Mouse (Mus musculus): ENCODE results near the gene Phgdh. TPM values are rescaled to one million over a fixed set of nuclear protein-coding genes. Genes with fewer than 3 reads are reported as not detected.

Gene Phgdh
- polyA plus RNA-seq, 1 experiment from 2014 or later: 168 TPM

DNA sequence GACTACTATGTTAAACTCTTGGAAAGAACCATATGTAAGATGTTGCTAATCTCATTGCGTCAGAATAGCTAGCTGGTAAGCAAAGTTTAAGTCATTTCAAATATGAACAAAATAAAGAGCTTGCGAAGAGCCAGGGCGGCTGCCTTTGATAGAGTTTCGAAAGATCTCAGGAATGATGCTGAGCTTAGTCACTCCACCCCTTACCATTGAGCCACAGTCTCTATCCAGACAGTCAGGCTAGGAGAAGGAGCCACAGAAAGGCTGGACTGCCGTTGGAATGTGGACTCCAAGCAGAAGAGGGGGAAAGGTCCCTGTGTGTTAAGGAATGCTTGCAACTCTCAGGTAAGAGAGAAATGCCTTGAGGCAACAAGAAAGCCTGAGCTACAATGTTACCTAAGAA is 35.2 kb upstream of the Phgdh start:
- no peaks in the 10 kb centered on the region for H3K36me3 ChIP-seq (ENCODE audit: control insufficient read depth, insufficient read depth)
- H3K9ac ChIP-seq (replicated peaks; ENCODE audit: low read depth, low read length): no peak overlapping the region
- H3K4me3 ChIP-seq (replicated peaks; ENCODE audit: low read length): no peak overlapping the region
- 94% methylated on average over 5 of the region's 5 CpGs for WGBS
- H3K27ac ChIP-seq (ENCODE audit: low read length): no peak overlapping the region
- ATAC-seq: no peak
- H3K4me1 ChIP-seq (replicated peaks; ENCODE audit: control insufficient read depth, insufficient read depth, low read length): no peaks in the 10 kb centered on the region
- no peaks in the 10 kb centered on the region for H3K27me3 ChIP-seq (replicated peaks; ENCODE audit: control insufficient read depth, insufficient read depth, low read length)
- no peaks in the 10 kb centered on the region for H3K9me3 ChIP-seq (ENCODE audit: control insufficient read depth, low read length)
- no peak overlapping the region for H3K4me2 ChIP-seq (ENCODE audit: low read length)

DNA sequence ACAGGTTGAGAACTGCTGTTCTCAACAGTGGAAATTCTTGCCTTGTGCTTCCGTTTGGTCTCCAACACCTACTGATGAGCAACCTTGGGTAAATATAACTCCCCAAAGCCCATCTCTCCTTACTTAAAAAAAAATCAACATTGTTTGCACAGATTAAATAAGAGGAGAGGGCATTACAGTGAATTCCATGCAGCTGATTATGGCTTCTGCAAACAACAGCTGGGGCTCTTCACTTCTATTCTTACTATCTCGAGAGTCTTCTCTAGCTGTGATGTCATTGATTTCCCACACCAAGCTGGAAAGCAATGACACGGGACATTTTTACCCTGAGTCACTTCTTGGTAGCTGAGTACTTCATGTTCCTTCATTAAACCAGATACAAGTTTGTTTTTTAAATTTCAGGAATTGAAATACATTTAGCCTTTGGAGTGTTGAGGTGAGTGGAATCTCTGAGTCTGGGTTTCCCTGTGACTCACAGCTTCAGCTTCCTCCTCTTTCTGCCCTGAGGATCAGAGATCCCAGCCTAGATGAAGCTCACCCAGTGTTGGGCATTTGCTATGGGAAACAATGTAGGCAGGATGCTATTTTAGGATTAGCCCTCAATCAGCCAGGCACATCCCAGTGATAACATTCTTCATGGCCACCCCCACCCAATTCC is 34.4 kb upstream of the Phgdh start:
- Histone ChIP-seq H3K9me3 (ENCODE audit: control insufficient read depth, low read length) (no peaks in the 10 kb centered on the region), H3K4me1 (replicated peaks; ENCODE audit: control insufficient read depth, insufficient read depth, low read length) (no peaks in the 10 kb centered on the region), H3K9ac (replicated peaks; ENCODE audit: low read depth, low read length) (no peak overlapping the region), H3K36me3 (ENCODE audit: control insufficient read depth, insufficient read depth) (no peaks in the 10 kb centered on the region), H3K4me3 (replicated peaks; ENCODE audit: low read length) (no peak overlapping the region), H3K27me3 (replicated peaks; ENCODE audit: control insufficient read depth, insufficient read depth, low read length) (no peaks in the 10 kb centered on the region), H3K4me2 (ENCODE audit: low read length) (no peak overlapping the region), H3K27ac (ENCODE audit: low read length) (no peak overlapping the region)
- 82% methylated on average over 3 of the region's 3 CpGs for WGBS
- ATAC-seq: no peak

DNA sequence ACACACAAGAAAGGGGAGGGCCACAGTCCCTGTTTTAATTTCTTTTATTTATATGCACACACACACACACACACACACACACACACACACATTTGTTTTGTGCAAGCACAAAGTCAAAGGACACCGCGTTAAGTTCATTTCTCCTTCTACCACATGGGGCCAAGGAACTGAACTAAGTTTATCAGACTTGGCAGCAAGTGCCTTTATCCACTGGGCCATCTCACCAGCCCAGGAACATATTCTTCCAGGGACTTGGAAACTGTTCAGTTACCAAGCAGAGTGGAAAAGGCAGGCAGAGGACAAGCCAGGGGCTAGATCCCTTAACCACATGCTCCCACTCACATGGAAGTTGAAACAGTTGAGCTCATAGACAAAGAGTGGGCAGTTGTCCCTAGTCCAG is 29.0 kb upstream of the Phgdh start:
- no peak overlapping the region for H3K4me3 ChIP-seq (replicated peaks; ENCODE audit: low read length)
- 80% methylated on average over 2 of the region's 2 CpGs for WGBS
- no peaks in the 10 kb centered on the region for H3K36me3 ChIP-seq (ENCODE audit: control insufficient read depth, insufficient read depth)

DNA sequence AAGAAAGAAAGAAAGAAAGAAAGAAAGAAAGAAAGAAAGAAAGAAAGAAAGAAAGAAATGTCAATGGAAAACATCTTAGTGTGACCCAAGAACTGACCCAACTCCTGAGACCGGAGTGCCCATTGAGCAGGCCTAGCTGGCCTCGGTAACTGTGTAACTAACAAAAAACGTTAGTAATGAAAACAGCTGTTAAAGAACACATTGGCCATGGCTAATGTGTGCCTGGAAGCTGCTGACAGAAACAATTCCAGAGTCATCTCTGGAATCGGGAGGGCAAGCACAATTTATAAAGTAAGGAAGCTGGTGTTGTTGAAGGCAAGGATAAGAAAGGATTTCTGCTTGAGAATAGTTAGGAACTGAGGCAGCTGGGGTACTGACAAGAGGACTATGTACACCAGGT is 28.5 kb upstream of the Phgdh start:
- no peak overlapping the region for H3K27ac ChIP-seq (ENCODE audit: low read length)
- H3K27me3 ChIP-seq (replicated peaks; ENCODE audit: control insufficient read depth, insufficient read depth, low read length): no peaks in the 10 kb centered on the region
- no peak overlapping the region for H3K9ac ChIP-seq (replicated peaks; ENCODE audit: low read depth, low read length)
- H3K36me3 ChIP-seq (ENCODE audit: control insufficient read depth, insufficient read depth): no peaks in the 10 kb centered on the region
- no peaks in the 10 kb centered on the region for H3K4me1 ChIP-seq (replicated peaks; ENCODE audit: control insufficient read depth, insufficient read depth, low read length)
- no peak overlapping the region for H3K4me2 ChIP-seq (ENCODE audit: low read length)
- WGBS: 72% methylated on average over 4 of the region's 4 CpGs
- no peak for ATAC-seq
- no peak overlapping the region for H3K4me3 ChIP-seq (replicated peaks; ENCODE audit: low read length)
- no peaks in the 10 kb centered on the region for H3K9me3 ChIP-seq (ENCODE audit: control insufficient read depth, low read length)

More for the DNA sequence above, 29.0 kb upstream of the Phgdh start:
- Histone ChIP-seq H3K4me1 (replicated peaks; ENCODE audit: control insufficient read depth, insufficient read depth, low read length) (no peaks in the 10 kb centered on the region), H3K27me3 (replicated peaks; ENCODE audit: control insufficient read depth, insufficient read depth, low read length) (no peaks in the 10 kb centered on the region), H3K4me2 (ENCODE audit: low read length) (no peak overlapping the region), H3K9ac (replicated peaks; ENCODE audit: low read depth, low read length) (no peak overlapping the region), H3K27ac (ENCODE audit: low read length) (no peak overlapping the region), H3K9me3 (ENCODE audit: control insufficient read depth, low read length) (no peaks in the 10 kb centered on the region)
- no peak for ATAC-seq

DNA sequence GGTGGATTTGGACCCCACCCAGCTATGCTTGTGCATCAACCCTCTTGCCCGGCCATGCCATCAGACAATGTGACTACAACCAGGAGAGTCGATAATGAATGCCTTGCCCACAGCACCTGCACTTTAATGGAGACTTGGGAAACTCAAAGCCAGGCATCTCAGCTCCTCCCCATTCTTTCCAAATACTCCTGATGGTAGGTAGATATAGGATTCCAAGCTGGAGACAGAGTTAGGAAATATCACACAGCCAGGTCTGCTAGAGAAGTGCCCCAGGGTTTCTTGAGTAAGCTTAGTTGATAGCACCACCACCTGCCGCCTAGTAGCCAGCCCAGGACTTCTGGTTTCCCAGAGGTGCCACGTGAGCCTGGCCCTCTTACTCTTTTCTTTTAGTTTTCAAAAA is 27.0 kb upstream of the Phgdh start:
- H3K36me3 ChIP-seq (ENCODE audit: control insufficient read depth, insufficient read depth): no peaks in the 10 kb centered on the region
- ATAC-seq: no peak
- no peaks in the 10 kb centered on the region for H3K27me3 ChIP-seq (replicated peaks; ENCODE audit: control insufficient read depth, insufficient read depth, low read length)
- 84% methylated on average over 4 of the region's 4 CpGs for WGBS
- no peak overlapping the region for H3K4me3 ChIP-seq (replicated peaks; ENCODE audit: low read length)
- no peaks in the 10 kb centered on the region for H3K4me1 ChIP-seq (replicated peaks; ENCODE audit: control insufficient read depth, insufficient read depth, low read length)
- no peak overlapping the region for H3K9ac ChIP-seq (replicated peaks; ENCODE audit: low read depth, low read length)
- H3K27ac ChIP-seq (ENCODE audit: low read length): no peak overlapping the region
- no peaks in the 10 kb centered on the region for H3K9me3 ChIP-seq (ENCODE audit: control insufficient read depth, low read length)
- no peak overlapping the region for H3K4me2 ChIP-seq (ENCODE audit: low read length)

DNA sequence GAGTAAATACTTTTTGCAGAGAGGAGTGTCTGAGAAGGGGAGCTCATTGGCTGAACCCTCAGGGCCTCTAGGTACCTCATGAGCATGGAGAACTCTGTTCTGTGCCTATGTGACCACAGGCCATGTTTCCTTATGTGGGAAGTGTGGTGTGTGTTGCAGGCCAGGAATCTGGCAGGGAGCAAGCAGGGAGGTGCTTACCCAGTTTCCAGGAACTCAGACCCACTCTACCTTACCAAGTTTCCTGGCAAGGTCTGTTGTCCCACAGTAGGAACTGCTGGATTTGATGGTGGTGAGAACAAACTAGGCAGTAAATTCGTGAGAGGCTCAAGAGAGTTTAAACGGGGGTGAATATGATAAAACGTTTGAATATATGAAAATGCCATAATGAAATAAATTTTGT is 26.3 kb upstream of the Phgdh start:
- Histone ChIP-seq H3K36me3 (ENCODE audit: control insufficient read depth, insufficient read depth) (no peaks in the 10 kb centered on the region), H3K27me3 (replicated peaks; ENCODE audit: control insufficient read depth, insufficient read depth, low read length) (no peaks in the 10 kb centered on the region), H3K27ac (ENCODE audit: low read length) (no peak overlapping the region), H3K4me3 (replicated peaks; ENCODE audit: low read length) (no peak overlapping the region), H3K4me2 (ENCODE audit: low read length) (no peak overlapping the region), H3K9me3 (ENCODE audit: control insufficient read depth, low read length) (no peaks in the 10 kb centered on the region), H3K9ac (replicated peaks; ENCODE audit: low read depth, low read length) (no peak overlapping the region), H3K4me1 (replicated peaks; ENCODE audit: control insufficient read depth, insufficient read depth, low read length) (no peaks in the 10 kb centered on the region)
- WGBS: 84% methylated on average over 3 of the region's 3 CpGs
- no peak for ATAC-seq

DNA sequence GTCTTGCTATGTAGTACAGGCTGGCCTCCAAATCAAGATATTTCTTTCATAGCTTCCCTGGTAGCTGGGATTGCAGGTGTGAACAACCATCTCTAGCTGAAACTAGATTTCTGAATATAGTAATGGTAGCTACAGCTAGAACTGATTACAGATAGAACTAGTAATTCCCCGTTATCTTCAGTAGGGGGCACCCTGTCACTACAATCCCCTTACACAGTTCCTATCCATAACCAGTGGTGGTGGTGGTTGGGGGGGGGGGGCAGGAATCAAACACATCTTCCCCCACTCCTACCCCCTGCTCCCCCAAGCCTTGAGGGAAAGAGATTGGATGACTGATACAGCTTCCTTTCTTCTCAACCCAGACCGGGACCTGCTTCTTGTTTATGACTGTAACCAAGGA is 23.0 kb upstream of the Phgdh start:
- Histone ChIP-seq H3K4me3 (replicated peaks; ENCODE audit: low read length) (no peak overlapping the region), H3K9ac (replicated peaks; ENCODE audit: low read depth, low read length) (no peak overlapping the region), H3K36me3 (ENCODE audit: control insufficient read depth, insufficient read depth) (no peaks in the 10 kb centered on the region), H3K4me1 (replicated peaks; ENCODE audit: control insufficient read depth, insufficient read depth, low read length) (no peaks in the 10 kb centered on the region), H3K27me3 (replicated peaks; ENCODE audit: control insufficient read depth, insufficient read depth, low read length) (no peaks in the 10 kb centered on the region), H3K4me2 (ENCODE audit: low read length) (no peak overlapping the region), H3K9me3 (ENCODE audit: control insufficient read depth, low read length) (no peaks in the 10 kb centered on the region), H3K27ac (ENCODE audit: low read length) (no peak overlapping the region)
- WGBS: 35% methylated on average over 2 of the region's 2 CpGs
- no peak for ATAC-seq

DNA sequence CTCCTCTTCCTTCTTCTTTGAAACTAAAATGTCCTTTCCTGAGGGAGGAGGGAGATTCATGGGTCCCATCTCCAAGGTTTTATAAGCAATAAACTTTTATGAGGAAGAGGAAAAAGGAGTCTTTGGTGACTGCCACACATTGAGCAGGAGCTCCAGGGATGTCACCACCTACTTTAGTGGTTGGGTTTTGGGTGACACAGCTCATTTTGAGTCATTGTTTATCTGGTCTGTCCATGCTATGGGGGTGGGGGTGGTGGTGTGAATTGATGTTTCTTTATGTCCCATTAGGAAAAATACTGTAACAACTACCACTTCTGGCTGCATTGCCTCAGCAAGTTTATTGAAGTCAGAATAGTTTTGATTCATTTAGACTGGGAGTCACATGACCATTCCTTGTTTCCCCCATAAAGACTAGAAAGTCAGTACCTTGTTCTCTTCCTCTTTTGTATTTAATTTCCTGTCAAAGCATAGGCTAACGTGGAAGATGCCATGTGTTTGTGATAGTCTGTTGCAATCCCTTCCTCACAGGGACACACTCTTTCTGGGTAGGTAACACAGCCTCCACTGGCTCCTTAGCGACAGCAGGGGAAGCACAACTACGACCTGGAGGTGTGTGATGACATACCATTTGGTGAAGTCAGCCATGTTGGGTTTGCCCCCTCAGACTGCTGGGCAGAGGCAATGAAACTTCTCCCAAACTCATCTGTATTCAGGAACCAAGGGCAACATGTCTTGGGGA is 17.0 kb upstream of the Phgdh start:
- 70% methylated on average over 3 of the region's 3 CpGs for WGBS
- Histone ChIP-seq H3K4me3 (replicated peaks; ENCODE audit: low read length) (no peak overlapping the region), H3K27ac (ENCODE audit: low read length) (no peak overlapping the region), H3K9ac (replicated peaks; ENCODE audit: low read depth, low read length) (no peak overlapping the region), H3K36me3 (ENCODE audit: control insufficient read depth, insufficient read depth) (no peaks in the 10 kb centered on the region), H3K4me1 (replicated peaks; ENCODE audit: control insufficient read depth, insufficient read depth, low read length) (no peaks in the 10 kb centered on the region), H3K9me3 (ENCODE audit: control insufficient read depth, low read length) (no peaks in the 10 kb centered on the region), H3K4me2 (ENCODE audit: low read length) (no peak overlapping the region), H3K27me3 (replicated peaks; ENCODE audit: control insufficient read depth, insufficient read depth, low read length) (no peaks in the 10 kb centered on the region)
- no peak for ATAC-seq

DNA sequence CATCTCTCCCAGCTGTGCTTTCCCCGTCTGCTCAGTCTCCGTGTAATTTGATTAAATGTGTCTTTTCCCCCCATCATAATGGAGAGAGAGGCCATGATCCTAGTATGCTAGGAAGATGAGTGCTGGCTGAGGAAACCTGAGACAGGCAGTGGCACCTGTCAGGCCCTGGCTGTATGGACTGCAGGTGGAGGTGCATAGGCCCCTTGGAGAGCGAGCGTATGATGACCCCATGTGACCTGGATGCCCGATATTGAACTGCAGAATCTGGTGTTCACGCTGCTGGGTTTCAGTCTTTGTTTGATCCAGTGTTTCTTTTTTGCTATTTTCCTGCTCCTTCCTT is 16.2 kb upstream of the Phgdh start:
- H3K4me1 ChIP-seq (replicated peaks; ENCODE audit: control insufficient read depth, insufficient read depth, low read length): no peaks in the 10 kb centered on the region
- H3K27ac ChIP-seq (ENCODE audit: low read length): no peak overlapping the region
- no peak overlapping the region for H3K9ac ChIP-seq (replicated peaks; ENCODE audit: low read depth, low read length)
- no peak for ATAC-seq
- H3K27me3 ChIP-seq (replicated peaks; ENCODE audit: control insufficient read depth, insufficient read depth, low read length): no peaks in the 10 kb centered on the region
- no peaks in the 10 kb centered on the region for H3K36me3 ChIP-seq (ENCODE audit: control insufficient read depth, insufficient read depth)
- H3K9me3 ChIP-seq (ENCODE audit: control insufficient read depth, low read length): no peaks in the 10 kb centered on the region
- no peak overlapping the region for H3K4me3 ChIP-seq (replicated peaks; ENCODE audit: low read length)
- WGBS: 66% methylated on average over 6 of the region's 6 CpGs
- H3K4me2 ChIP-seq (ENCODE audit: low read length): no peak overlapping the region
